Mouse (Mus musculus) small intestine, adult 2 months (tissue): ENCODE results near the gene F10. TPM values are rescaled to one million over a fixed set of nuclear protein-coding genes. Genes with fewer than 3 reads are reported as not detected.

ENCODE experiments used
- H3K27ac ChIP-seq: fragments of 200-500 bp; 2 replicates; pipeline ENCODE4 v1.5.1; 2012; ENCODE audit warnings: low read depth, low read length, control low read depth, inconsistent platforms; ENCODE audit not compliant: insufficient read depth
- H3K27me3 ChIP-seq: fragments of 200-500 bp; 2 replicates; pipeline ENCODE4 v1.6.1; 2012; ENCODE audit warnings: mild to moderate bottlenecking, moderate library complexity, low read length, inconsistent platforms; ENCODE audit not compliant: control insufficient read depth, insufficient read depth
- H3K36me3 ChIP-seq: fragments of 200-500 bp; 2 replicates; pipeline ENCODE4 v1.6.1; 2012; ENCODE audit warnings: mild to moderate bottlenecking, low read length, control low read depth, inconsistent platforms; ENCODE audit not compliant: control insufficient read depth, insufficient read depth
- H3K4me1 ChIP-seq: fragments of 200-500 bp; 2 replicates; pipeline ENCODE4 v1.6.1; 2012; ENCODE audit warnings: low read length, inconsistent platforms, mixed read lengths; ENCODE audit not compliant: control insufficient read depth, insufficient read depth, insufficient read length
- H3K4me3 ChIP-seq: fragments of 200-500 bp; 2 replicates; pipeline ENCODE4 v1.5.1; 2012; ENCODE audit warnings: low read depth, mild to moderate bottlenecking, control low read depth, inconsistent platforms, low read length, moderate library complexity
- CTCF ChIP-seq: fragments of 200-500 bp; IDR thresholded peaks from 2 replicates; pipeline ENCODE4 v1.5.1; 2012; ENCODE audit warnings: low read depth, mild to moderate bottlenecking, control low read depth, inconsistent platforms, low read length, moderate library complexity, mixed read lengths; ENCODE audit not compliant: insufficient replicate concordance, insufficient read length; ENCODE audit errors: extremely low read depth
- POLR2A ChIP-seq: fragments of 200-500 bp; IDR thresholded peaks from 2 replicates; pipeline ENCODE4 v1.6.1; 2012; ENCODE audit warnings: low read depth, mild to moderate bottlenecking, control low read depth, inconsistent platforms, low read length, moderate library complexity
- WGBS: fragments of 180-500 bp; shearing (Covaris S2); methylation state at CpG from one replicate; pipeline ENCODE4 v1.1.7; 2018; 5-methylcytosine and 5-hydroxymethylcytosine counted together
- polyA plus RNA-seq: library from polyadenylated mRNA; depleted of rRNA; stranded (reverse); fragments of >200 nt; gene quantifications from 2 replicates; pipeline ENCODE4 v1.2.3, GENCODE M21; 2012; rRNA removed

The F10 gene
- polyA plus RNA-seq, result 0.19 and 0.58 TPM in 2 replicates

GRCm38 (mm10) chr8:13037015-13037414 lies at the start of gene F10:
TSS of gene F10 (plus strand) at chr8:13037308.
- Histone ChIP-seq H3K27me3 (no peaks in the 10 kb centered on the region), H3K27ac (no peak within 1 kb of the TSS), H3K36me3 (no peaks in the 10 kb centered on the region), H3K4me1 (no peaks in the 10 kb centered on the region), H3K4me3 (no peak within 1 kb of the TSS)
- TF ChIP-seq CTCF (no peak), POLR2A (no peak)
- 70% methylated on average over 7 of the region's 7 CpGs for WGBS

GRCm38 (mm10) chr8:12987571-12987970 lies 49.5 kb upstream of the F10 start:
- 87% methylated on average over 8 of the region's 8 CpGs for WGBS
- TF ChIP-seq POLR2A (no peak), CTCF (no peak)
- H3K27ac ChIP-seq, result no peak overlapping the region
- H3K4me1 ChIP-seq, result no peaks in the 10 kb centered on the region
- H3K4me3 ChIP-seq, result no peak overlapping the region
- H3K27me3 ChIP-seq, result no peaks in the 10 kb centered on the region
- H3K36me3 ChIP-seq, result no peaks in the 10 kb centered on the region

- H3K4me1 ChIP-seq, result no peaks in the 10 kb centered on the region
- no peaks in the 10 kb centered on the region for H3K27me3 ChIP-seq
- 79% methylated on average over 13 of the region's 13 CpGs for WGBS
- H3K4me3 ChIP-seq, result no peak overlapping the region
- no peaks in the 10 kb centered on the region for H3K36me3 ChIP-seq
- peak; percentile 22; the same call in 1 of the 2 replicates for TF ChIP-seq CTCF
- no peak for TF ChIP-seq POLR2A
- H3K27ac ChIP-seq, result no peak overlapping the region
These were observed 48.2 kb upstream of the F10 start for GRCm38 (mm10) chr8:12988722-12989430.

GRCm38 (mm10) chr8:12991411-12991810 lies 45.7 kb upstream of the F10 start:
- no peak overlapping the region for H3K27ac ChIP-seq
- H3K4me1 ChIP-seq, result no peaks in the 10 kb centered on the region
- no peaks in the 10 kb centered on the region for H3K27me3 ChIP-seq
- TF ChIP-seq POLR2A (no peak), CTCF (no peak)
- WGBS, result 72% methylated on average over 10 of the region's 10 CpGs
- no peaks in the 10 kb centered on the region for H3K36me3 ChIP-seq
- no peak overlapping the region for H3K4me3 ChIP-seq

- Histone ChIP-seq H3K36me3 (no peaks in the 10 kb centered on the region), H3K27me3 (no peaks in the 10 kb centered on the region), H3K4me1 (no peaks in the 10 kb centered on the region), H3K27ac (no peak overlapping the region), H3K4me3 (no peak overlapping the region)
- WGBS, result 83% methylated on average over 5 of the region's 5 CpGs
- TF ChIP-seq CTCF, result no peak
- TF ChIP-seq POLR2A, result no peak
These were observed 42.6 kb upstream of the F10 start for GRCm38 (mm10) chr8:12994468-12994867.

- Histone ChIP-seq H3K27me3 (no peaks in the 10 kb centered on the region), H3K36me3 (no peaks in the 10 kb centered on the region), H3K4me3 (no peak overlapping the region), H3K4me1 (no peaks in the 10 kb centered on the region), H3K27ac (no peak overlapping the region)
- TF ChIP-seq POLR2A, result no peak
- TF ChIP-seq CTCF, result no peak
- 54% methylated on average over 5 of the region's 5 CpGs for WGBS
These were observed 41.6 kb upstream of the F10 start for GRCm38 (mm10) chr8:12995481-12995880.

GRCm38 (mm10) chr8:12996831-12997275 lies 40.3 kb upstream of the F10 start:
- TF ChIP-seq CTCF (no peak), POLR2A (no peak)
- Histone ChIP-seq H3K4me1 (no peaks in the 10 kb centered on the region), H3K27ac (no peak overlapping the region), H3K4me3 (no peak overlapping the region), H3K36me3 (no peaks in the 10 kb centered on the region), H3K27me3 (no peaks in the 10 kb centered on the region)
- WGBS, result 68% methylated on average over 8 of the region's 8 CpGs
